Mouse (Mus musculus): ENCODE measurements around the gene Etnk2.
"Not testable (repeated sequence)": the region's sequence is repeated elsewhere in the genome, so short reads cannot be mapped to it uniquely, and the experiment has no call there.

The Etnk2 gene

GRCm38 (mm10) chr1:133363276-133364021 is at the start of gene Etnk2:
Gene Etnk2 (plus strand): TSS chr1:133363572.
- peak; percentile 35 for DNase-seq (ENCODE audit: extremely low spot score, low read depth, low spot score)

- no peak for DNase-seq (ENCODE audit: extremely low spot score, low read depth, low spot score)
Measured at GRCm38 (mm10) chr1:133314364-133314763, 49.0 kb upstream of the Etnk2 start.

DNA sequence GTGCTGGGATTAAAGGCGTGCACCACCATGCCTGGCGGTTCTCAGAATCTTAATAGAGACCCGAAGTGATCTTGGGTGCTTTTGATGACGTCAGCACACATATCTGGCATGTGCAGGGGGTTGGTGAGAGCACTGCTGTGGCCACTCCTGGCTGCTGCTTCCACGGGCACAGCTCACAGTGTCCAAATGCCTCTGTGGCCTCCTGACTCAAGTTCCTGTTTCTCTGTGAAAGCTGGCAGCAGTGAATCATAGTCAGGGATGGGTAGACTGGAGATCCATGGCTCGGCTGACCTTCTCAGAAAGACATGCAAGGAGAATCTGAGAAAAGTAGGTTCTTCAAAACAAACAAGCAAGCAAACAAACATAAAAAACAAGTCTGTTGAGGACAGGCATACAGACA is 47.6 kb upstream of the Etnk2 start:
- DNase-seq (ENCODE audit: extremely low spot score, low read depth, low spot score), result no peak

- DNase-seq (ENCODE audit: extremely low spot score, low read depth, low spot score), result no peak
Measured at GRCm38 (mm10) chr1:133316577-133316976, 46.8 kb upstream of the Etnk2 start.

DNA sequence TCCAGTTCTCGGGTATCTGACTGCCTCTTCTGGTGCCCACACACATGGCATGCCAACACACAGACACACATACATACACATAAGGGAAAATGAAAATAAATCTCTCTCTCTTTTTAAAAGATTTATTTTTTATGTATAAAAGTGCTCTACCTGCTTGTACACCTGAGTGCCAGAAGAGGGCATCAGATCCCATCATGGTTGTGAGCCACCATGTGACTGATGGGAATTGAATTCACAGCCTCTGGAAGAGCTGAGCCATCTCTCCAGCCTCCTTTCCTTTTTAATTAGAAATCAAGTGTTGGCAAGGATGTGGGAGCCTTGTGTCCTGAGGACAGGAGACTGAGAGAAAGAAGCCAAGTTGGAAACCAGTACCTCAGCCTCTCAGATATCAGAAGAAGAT is 46.2 kb upstream of the Etnk2 start:
- DNase-seq (ENCODE audit: extremely low spot score, low read depth, low spot score), result no peak

DNA sequence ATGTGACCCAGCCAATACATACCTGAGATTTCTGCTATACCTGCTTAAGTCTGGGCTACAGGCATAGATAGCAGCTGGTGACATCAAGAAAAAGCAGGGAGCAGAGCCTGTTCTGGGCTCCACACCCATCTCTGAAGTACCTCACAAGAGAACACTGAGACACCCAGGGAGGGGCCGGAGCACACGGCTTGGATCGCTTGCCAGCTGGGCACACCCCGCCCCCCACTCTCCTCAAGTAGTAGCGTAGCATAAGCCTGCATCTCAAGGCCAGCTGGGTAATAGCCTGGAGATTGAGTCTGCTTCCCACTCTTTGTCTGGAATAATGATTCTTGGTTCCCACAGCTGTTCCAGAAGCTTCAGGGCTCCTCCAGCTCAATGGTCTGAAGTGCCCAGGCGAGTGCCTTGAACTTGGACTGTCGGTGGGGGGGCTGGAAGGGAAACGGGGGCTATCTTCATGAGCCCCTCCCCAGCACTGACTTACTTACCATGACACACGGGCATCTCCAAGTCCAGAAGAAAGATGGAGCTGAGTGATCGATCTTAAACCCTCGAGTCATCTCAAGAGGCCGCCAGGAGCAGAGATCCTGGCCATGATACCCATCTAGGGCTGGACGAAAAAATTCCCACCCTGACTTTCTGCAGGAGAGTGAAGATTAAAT is 42.0 kb upstream of the Etnk2 start, which contains the start of gene Kiss1:
TSS of gene Kiss1 (plus strand) at position 609 of the 659 bp plus-strand sequence.
- no peak for DNase-seq (ENCODE audit: extremely low spot score, low read depth, low spot score)

DNA sequence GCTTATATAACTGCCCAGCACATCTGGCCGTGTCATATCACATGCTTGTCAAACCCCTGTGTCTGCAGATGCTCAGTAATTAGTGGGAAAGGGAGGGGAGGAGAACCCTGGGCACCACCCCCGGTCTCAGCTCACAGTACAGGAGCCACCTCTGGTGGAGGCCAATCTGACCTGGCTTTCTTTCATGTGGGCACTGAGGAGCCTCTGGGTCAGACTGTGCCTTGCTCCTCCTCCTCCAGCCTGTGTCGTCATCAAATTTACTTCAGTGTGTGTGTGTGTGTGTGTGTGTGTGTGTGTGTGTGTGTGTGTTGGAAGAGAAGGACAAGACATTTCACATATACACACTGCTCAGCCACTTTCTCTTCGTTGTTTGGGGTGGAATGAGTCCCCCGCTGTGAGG is 40.0 kb upstream of the Etnk2 start:
- no peak for DNase-seq (ENCODE audit: extremely low spot score, low read depth, low spot score)

DNA sequence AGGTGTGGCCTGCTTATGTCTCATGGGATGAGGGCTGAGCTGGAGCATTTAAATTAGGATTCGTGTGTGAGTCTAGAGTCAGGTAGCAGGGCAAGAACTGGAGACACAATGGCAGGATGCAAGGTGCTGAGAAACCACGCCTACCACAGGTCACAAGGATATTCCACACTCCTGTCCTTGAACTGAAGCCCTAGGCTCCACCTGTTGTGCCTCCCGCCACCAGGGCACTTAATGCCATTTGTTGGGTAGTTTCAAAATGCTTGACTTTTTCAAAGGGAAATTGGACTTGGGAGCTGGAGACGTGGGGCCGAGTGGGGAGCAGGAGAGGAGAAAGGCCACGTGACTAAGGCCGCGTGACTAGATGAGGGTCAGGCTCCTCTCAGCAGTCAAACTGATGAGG is 37.4 kb upstream of the Etnk2 start:
- DNase-seq (ENCODE audit: extremely low spot score, low read depth, low spot score), result no peak

DNA sequence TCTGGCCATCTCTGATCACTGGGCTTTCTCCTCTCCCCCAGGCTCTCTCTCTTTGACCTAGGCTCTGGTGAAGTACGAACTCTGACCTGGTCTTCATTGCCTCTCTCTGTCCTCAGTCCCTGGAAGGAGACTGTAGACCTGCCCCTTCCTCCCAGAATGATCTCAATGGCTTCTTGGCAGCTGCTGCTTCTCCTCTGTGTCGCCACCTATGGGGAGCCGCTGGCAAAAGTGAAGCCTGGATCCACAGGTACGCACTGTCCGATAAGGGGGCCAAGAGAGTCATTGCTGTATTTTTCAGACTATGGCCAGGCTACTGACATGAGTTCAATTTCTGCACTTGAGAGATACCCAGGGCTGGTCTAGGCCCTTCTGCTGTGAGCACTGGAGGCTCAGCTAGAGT is 36.3 kb upstream of the Etnk2 start:
- DNase-seq (ENCODE audit: extremely low spot score, low read depth, low spot score), result no peak

DNA sequence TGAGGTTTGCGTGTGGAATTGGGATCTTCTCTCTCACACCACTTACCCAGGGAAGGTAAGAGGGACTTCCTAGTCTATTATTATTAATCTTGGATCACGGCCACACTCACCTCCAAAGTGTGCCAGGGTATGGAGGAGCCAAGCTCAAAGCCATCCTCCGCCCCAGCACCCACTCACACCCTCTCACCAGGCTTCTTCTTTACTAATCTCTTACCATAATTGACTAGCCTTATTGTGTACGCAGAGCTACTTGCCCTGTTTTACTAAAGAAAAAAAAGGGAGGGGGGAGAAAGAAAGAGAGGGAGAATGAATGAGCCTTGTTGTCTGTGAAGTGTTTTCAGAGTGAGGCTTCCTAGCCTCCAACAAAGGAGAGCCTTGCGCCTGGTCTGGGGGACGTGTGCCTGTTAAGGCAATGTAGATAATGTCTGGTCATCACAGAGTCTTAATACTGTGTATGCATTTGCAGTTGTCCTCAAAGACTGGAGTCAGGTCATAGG is 35.0 kb upstream of the Etnk2 start:
- no peak for DNase-seq (ENCODE audit: extremely low spot score, low read depth, low spot score)

GRCm38 (mm10) chr1:133328896-133329637 is 34.3 kb upstream of the Etnk2 start:
- no peak for DNase-seq (ENCODE audit: extremely low spot score, low read depth, low spot score)

- DNase-seq (ENCODE audit: extremely low spot score, low read depth, low spot score), result no peak
Measured at GRCm38 (mm10) chr1:133329638-133329964, 33.8 kb upstream of the Etnk2 start.

DNA sequence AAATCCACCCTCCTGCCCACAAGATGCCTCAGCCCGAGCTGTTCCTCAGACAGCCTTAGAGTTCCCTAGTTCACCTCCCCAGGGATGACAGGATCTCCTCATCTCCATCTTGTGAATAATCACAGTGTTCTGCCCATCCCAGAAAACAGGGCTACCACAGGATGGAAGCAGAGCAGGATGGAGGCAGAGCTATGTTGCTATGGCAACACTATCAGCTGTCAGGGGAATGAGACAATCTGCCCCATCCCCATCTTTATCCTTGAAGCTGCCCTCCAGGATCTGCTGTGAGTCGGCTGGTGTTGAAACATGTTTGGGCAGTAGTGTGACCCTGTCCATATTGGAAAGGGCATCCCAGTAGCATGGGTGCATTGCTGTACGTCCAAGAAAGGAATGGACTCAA is 32.2 kb upstream of the Etnk2 start:
- DNase-seq (ENCODE audit: extremely low spot score, low read depth, low spot score), result no peak

GRCm38 (mm10) chr1:133332656-133333430 is 30.5 kb upstream of the Etnk2 start:
- no peak for DNase-seq (ENCODE audit: extremely low spot score, low read depth, low spot score)

GRCm38 (mm10) chr1:133333937-133334336 is 29.4 kb upstream of the Etnk2 start:
- no peak for DNase-seq (ENCODE audit: extremely low spot score, low read depth, low spot score)

GRCm38 (mm10) chr1:133340403-133340802 is 23.0 kb upstream of the Etnk2 start:
- DNase-seq (ENCODE audit: extremely low spot score, low read depth, low spot score), result not testable (repeated sequence)

GRCm38 (mm10) chr1:133344357-133344756 is 19.0 kb upstream of the Etnk2 start:
- no peak for DNase-seq (ENCODE audit: extremely low spot score, low read depth, low spot score)

DNA sequence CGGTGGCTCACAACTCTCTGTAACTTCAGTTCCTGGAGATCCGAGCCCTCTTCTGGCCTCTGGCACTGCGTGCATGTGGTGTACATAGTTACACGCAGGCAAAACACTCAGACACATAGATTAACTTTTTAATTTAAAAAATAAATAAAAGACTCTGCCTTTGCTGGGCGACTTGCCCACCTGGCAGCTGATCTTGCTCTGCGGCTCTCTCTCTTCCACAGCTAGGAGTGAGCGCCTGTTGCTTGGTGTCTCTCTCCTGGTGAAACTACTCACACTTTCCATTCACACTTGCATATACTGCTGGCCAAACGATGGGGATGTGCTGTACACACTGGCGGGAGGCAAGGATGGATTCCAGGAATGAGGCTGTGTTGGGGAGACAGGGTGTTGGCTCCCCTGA is 16.8 kb upstream of the Etnk2 start:
- no peak for DNase-seq (ENCODE audit: extremely low spot score, low read depth, low spot score)

GRCm38 (mm10) chr1:133347226-133347625 is 16.1 kb upstream of the Etnk2 start:
- DNase-seq (ENCODE audit: extremely low spot score, low read depth, low spot score), result no peak

GRCm38 (mm10) chr1:133347693-133348520 is 15.5 kb upstream of the Etnk2 start:
- DNase-seq (ENCODE audit: extremely low spot score, low read depth, low spot score), result no peak

Data from hindlimb bud, embryonic 11.5 days (tissue).